In the genomic region with DNA sequence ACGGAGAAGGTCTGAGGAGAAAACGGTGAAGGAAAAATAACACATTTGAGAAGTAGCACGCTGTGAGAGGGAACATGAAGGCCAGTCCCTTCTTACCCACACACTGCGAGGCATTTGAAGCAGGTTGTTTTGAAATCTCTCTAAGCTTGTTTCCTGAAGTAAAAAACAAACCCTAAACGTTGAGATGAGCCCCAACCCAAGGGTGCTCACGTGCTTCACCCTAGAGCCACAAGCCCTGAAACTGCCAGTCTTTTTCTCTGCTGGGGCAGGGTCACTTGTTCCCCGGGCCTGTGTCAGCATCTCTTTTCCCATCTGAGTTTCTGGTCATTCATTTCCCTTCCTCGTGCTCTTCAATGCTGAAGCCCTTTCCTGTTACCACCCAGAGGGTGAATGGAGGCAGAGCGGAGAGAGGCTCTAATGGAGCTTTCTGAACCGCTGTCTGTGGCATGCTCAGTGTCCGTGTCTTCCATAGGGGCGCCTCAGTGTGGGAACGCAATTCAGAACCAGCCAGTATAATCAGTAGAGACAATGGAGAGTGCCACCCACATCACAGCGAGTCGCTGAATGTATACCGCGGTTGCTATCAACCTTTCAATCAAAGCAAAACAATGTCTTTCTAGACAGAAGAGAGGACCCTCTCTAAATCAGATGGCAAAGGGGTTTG, we compare ENCODE assay signal across 13 mouse cellular contexts.
DNase-seq lines count a peak whose midpoint lies in the region; ATAC-seq lines count a peak whose summit lies in the region.
"Had no signal": no experiment of that assay in that cellular context is flagged by ENCODE, and none has a peak within 500 bp of the region (broad histone marks: within the 10 kb centered on the region; RNA-seq: fewer than 3 reads in every experiment).

No protein-coding gene starts in this region.

- 40% methylated on average over 17 of the region's 17 CpGs for WGBS in forebrain, embryonic 15.5 days

- H3K4me3 ChIP-seq in forebrain, embryonic 15.5 days: no peak overlapping the region
- H3K4me3 ChIP-seq: heart, adult 2 months; liver, embryonic 15.5 days had no signal

- DNase-seq in heart, adult 11 months: peak; percentile 77
- no peak for DNase-seq in heart, postnatal 36 days
- no peak for DNase-seq in kidney, postnatal 36 days
- DNase-seq in urinary bladder, postnatal 36 days (ENCODE audit: low spot score in 2 of 2): no peak
- no peak for DNase-seq in layer of hippocampus, postnatal 25 days (ENCODE audit: extremely low spot score in 1 of 2, low spot score in 1 of 2)
- DNase-seq: cerebellum, postnatal 10 days; heart, adult 2 months; heart, postnatal 4 days; lung, postnatal 4 days had no signal

- peaks cover 20% of the 10 kb centered on the region for H3K4me1 ChIP-seq in forebrain, embryonic 15.5 days
- H3K4me1 ChIP-seq: liver, embryonic 15.5 days had no signal

- no peak overlapping the region for H3K27ac ChIP-seq in forebrain, embryonic 15.5 days (replicated peaks)
- H3K27ac ChIP-seq: heart, adult 2 months; liver, embryonic 15.5 days had no signal

- intact Hi-C loops in heart, postnatal 36 days (cut with DNase I): no loop called here

- H3K4me2 ChIP-seq in forebrain, embryonic 15.5 days (replicated peaks): no peak overlapping the region
- H3K4me2 ChIP-seq: liver, embryonic 15.5 days had no signal

- no peaks in the 10 kb centered on the region for H3K9me3 ChIP-seq in forebrain, embryonic 15.5 days
- H3K9me3 ChIP-seq: liver, embryonic 15.5 days had no signal

- ATAC-seq in CD4-positive, CD25-positive, alpha-beta regulatory T cell, adult 4 months: peak; percentile 68
- ATAC-seq in forebrain, embryonic 15.5 days (replicated peaks): 0 out of 2 replicates have a peak, but pooled peaks have one; percentile 29
- peak; percentile 33 for ATAC-seq in inflammation-experienced regulatory T-cells, adult 6 months

- H3K9ac ChIP-seq in forebrain, embryonic 15.5 days (replicated peaks): no peak overlapping the region
- H3K9ac ChIP-seq: liver, embryonic 15.5 days had no signal

- no peaks in the 10 kb centered on the region for H3K36me3 ChIP-seq in forebrain, embryonic 15.5 days
- H3K36me3 ChIP-seq: liver, embryonic 15.5 days had no signal

- no peaks in the 10 kb centered on the region for H3K27me3 ChIP-seq in forebrain, embryonic 15.5 days
- H3K27me3 ChIP-seq: liver, embryonic 15.5 days had no signal
